Mouse (Mus musculus) spleen, postnatal 0 days (tissue): Measurements from ENCODE around the gene Zfp820. TPM values are rescaled to one million over a fixed set of nuclear protein-coding genes. Genes with fewer than 3 reads are reported as not detected.

ENCODE experiments used
- polyA plus RNA-seq: library from polyadenylated mRNA; unstranded; fragments of >200 nt; fragmentation: Nextera tagmentation; extraction: Ambion mirVana; gene quantifications from 2 replicates; pipeline ENCODE4 v1.2.1, GENCODE M21; 2015

Gene Zfp820
- polyA plus RNA-seq = 2.4 and 2.8 TPM in 2 replicates

GRCm38 (mm10) chr17:21845545-21846321 is at the start of gene Zfp820:
Gene Zfp820, minus strand, starts transcription at chr17:21845772.

Other genes starting within 250 kb of the Zfp820 start
- gene Zfp983, start 195.1 kb downstream of the Zfp820 start, polyA plus RNA-seq = 1.3 and 1.9 TPM in 2 replicates
- gene Gm10226, start 153.9 kb downstream of the Zfp820 start, polyA plus RNA-seq = 2.6 and 4.6 TPM in 2 replicates
- 4.3 and 4.7 TPM in 2 replicates for gene Zfp760, start 138.0 kb downstream of the Zfp820 start, polyA plus RNA-seq
- 2.8 and 3.2 TPM in 2 replicates for gene Zfp229, start 115.0 kb downstream of the Zfp820 start, polyA plus RNA-seq
- gene Zfp995, start 64.2 kb upstream of the Zfp820 start, polyA plus RNA-seq = 2.3 and 3.0 TPM in 2 replicates
- gene Zfp942, start 116.7 kb upstream of the Zfp820 start, polyA plus RNA-seq = 11.0 and 11.6 TPM in 2 replicates
- 7.7 and 8.0 TPM in 2 replicates for gene Zfp943, start 116.8 kb upstream of the Zfp820 start, polyA plus RNA-seq